Mouse (Mus musculus) small intestine, adult 2 months (tissue): ENCODE measurements around the gene Vapb. TPM values are rescaled to one million over a fixed set of nuclear protein-coding genes. Genes with fewer than 3 reads are reported as not detected.

Experiments
- H3K27ac ChIP-seq: fragments of 200-500 bp; 2 replicates; pipeline ENCODE4 v1.5.1; 2012; ENCODE audit warnings: low read depth, low read length, control low read depth, inconsistent platforms; ENCODE audit not compliant: insufficient read depth
- H3K27me3 ChIP-seq: fragments of 200-500 bp; 2 replicates; pipeline ENCODE4 v1.6.1; 2012; ENCODE audit warnings: mild to moderate bottlenecking, moderate library complexity, low read length, inconsistent platforms; ENCODE audit not compliant: control insufficient read depth, insufficient read depth
- H3K36me3 ChIP-seq: fragments of 200-500 bp; 2 replicates; pipeline ENCODE4 v1.6.1; 2012; ENCODE audit warnings: mild to moderate bottlenecking, low read length, control low read depth, inconsistent platforms; ENCODE audit not compliant: control insufficient read depth, insufficient read depth
- H3K4me1 ChIP-seq: fragments of 200-500 bp; 2 replicates; pipeline ENCODE4 v1.6.1; 2012; ENCODE audit warnings: low read length, inconsistent platforms, mixed read lengths; ENCODE audit not compliant: control insufficient read depth, insufficient read depth, insufficient read length
- H3K4me3 ChIP-seq: fragments of 200-500 bp; 2 replicates; pipeline ENCODE4 v1.5.1; 2012; ENCODE audit warnings: low read depth, mild to moderate bottlenecking, control low read depth, inconsistent platforms, low read length, moderate library complexity
- CTCF ChIP-seq: fragments of 200-500 bp; IDR thresholded peaks from 2 replicates; pipeline ENCODE4 v1.5.1; 2012; ENCODE audit warnings: low read depth, mild to moderate bottlenecking, control low read depth, inconsistent platforms, low read length, moderate library complexity, mixed read lengths; ENCODE audit not compliant: insufficient replicate concordance, insufficient read length; ENCODE audit errors: extremely low read depth
- POLR2A ChIP-seq: fragments of 200-500 bp; IDR thresholded peaks from 2 replicates; pipeline ENCODE4 v1.6.1; 2012; ENCODE audit warnings: low read depth, mild to moderate bottlenecking, control low read depth, inconsistent platforms, low read length, moderate library complexity
- WGBS: fragments of 180-500 bp; shearing (Covaris S2); methylation state at CpG from one replicate; pipeline ENCODE4 v1.1.7; 2018; 5-methylcytosine and 5-hydroxymethylcytosine counted together
- polyA plus RNA-seq: library from polyadenylated mRNA; depleted of rRNA; stranded (reverse); fragments of >200 nt; gene quantifications from 2 replicates; pipeline ENCODE4 v1.2.3, GENCODE M21; 2012

Gene Vapb
- polyA plus RNA-seq, 1 experiment: 10.8 TPM

DNA sequence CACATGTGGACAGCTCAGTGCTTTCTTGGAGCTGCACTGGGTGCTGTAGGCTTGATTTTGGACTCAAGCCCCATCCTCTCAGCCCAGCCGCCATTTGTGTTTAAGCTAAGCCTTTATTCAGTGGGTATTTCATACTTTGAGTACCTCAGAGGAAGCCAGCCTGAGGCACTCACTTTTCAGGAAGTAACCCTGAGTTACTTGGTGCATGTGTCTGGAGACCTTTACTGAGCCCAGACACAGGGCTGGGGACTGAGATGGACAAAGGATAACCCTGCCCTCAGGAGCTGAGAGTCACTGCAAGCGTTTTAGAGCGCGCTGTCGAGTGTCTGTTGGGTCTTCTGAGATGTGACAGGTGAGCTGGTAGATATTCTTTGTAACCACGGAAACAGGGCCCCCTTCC is 23.3 kb downstream of the Vapb start:
- TF ChIP-seq CTCF: no peak
- no peak for TF ChIP-seq POLR2A
- Histone ChIP-seq H3K27me3 (no peaks in the 10 kb centered on the region), H3K27ac (no peak overlapping the region), H3K4me3 (no peak overlapping the region), H3K36me3 (peaks cover 11% of the 10 kb centered on the region), H3K4me1 (no peaks in the 10 kb centered on the region)
- 83% methylated on average over 6 of the region's 6 CpGs for WGBS

DNA sequence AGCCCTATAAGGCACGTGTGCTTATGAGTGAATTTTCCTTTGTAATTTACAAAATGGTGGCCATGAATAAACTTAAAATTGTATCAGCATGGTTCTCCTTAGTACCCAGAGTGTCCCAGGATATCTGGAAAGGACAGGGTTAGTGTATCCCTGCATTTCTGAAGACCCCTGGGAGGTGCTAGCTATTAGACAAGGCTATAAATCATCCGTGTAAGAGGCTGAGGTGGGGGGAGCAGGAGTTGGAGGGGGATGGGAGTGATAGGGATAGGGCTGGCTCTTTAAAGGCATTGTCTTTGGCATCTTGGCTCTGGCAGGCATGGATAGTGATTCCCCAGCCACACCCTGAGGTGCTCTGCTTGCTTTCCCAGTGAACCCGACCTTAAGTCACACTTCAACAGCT is 27.3 kb downstream of the Vapb start:
- no peak overlapping the region for H3K4me3 ChIP-seq
- WGBS: 60% methylated on average over 3 of the region's 3 CpGs
- H3K4me1 ChIP-seq: no peaks in the 10 kb centered on the region
- TF ChIP-seq CTCF: no peak
- no peak for TF ChIP-seq POLR2A
- H3K36me3 ChIP-seq: peaks cover 17% of the 10 kb centered on the region
- no peaks in the 10 kb centered on the region for H3K27me3 ChIP-seq
- H3K27ac ChIP-seq: no peak overlapping the region

DNA sequence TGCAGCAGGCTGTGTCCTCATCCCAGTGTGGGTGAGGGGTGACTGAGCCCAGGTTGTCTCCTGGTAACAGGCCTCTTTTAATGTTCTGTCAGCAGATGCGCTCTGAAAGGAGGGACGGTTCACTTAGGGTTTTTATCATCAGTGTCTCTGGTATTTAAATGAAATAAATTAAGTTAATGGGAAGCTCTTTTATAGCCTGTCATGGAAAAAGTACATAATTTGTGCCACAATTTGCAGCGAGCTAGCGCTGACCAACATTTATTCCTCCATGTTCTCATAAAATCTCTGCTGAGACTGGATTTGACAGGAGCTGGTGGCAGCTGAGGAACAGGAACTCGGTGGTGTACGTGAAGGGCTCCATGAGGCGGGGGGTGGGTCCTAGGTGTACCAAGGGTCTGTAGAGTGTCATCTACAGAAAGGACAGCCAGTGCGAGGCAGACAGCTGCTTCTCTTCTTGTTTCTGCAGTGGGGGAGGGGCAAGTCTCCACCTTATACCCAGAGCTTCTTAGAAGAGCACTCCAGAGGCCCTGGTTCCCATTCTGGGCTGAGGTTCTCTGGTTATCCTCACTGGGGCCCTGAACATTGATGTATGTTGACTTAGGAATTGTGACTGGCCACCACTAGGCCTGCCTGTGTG is 30.8 kb downstream of the Vapb start:
- WGBS: 83% methylated on average over 8 of the region's 8 CpGs
- Histone ChIP-seq H3K4me3 (no peak overlapping the region), H3K27me3 (no peaks in the 10 kb centered on the region), H3K36me3 (peaks cover 18% of the 10 kb centered on the region), H3K27ac (no peak overlapping the region), H3K4me1 (no peaks in the 10 kb centered on the region)
- TF ChIP-seq CTCF: no peak
- TF ChIP-seq POLR2A: no peak

DNA sequence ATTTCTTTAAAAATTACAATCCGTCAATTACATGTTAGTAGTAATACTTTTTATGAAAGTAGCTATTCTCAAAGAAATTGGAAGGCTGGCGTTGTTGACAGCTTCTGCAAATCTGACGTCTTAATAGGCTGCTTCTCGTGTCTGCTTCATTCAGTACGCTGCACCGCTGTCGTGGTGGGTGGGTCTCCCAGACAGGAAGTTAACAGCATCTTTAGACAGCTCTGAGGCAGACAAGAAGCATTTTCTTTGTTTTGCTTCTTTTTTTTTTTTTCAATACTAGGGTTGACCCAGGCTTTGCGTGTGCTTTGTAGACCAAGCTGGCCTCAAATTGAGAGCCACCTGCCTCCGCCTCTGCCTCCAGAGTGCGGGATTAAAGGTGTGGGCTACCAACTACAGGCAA is 31.9 kb downstream of the Vapb start:
- H3K27ac ChIP-seq: no peak overlapping the region

DNA sequence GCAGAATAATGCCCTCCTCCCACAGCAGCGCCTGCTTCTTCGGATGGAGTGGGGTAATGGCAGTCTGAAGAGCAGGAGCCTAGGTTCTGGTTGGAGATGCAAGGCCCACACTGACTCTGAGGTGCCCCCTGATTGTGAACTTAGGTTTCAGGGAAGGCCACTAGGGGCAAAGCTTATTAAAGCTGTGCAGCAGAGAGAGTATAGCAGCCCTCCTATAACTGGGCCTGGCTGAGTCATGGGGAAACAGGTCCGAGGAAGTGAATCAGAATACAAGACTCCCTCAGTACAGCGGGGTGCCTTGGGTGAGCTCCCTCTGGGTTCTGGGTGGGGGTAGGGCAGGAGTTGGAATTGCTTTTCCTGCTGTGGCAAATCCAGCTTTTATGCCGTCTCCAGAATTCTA is 33.3 kb downstream of the Vapb start:
- TF ChIP-seq CTCF: no peak
- no peak for TF ChIP-seq POLR2A
- WGBS: 70% methylated on average over 5 of the region's 5 CpGs
- no peaks in the 10 kb centered on the region for H3K27me3 ChIP-seq
- peaks cover 21% of the 10 kb centered on the region for H3K36me3 ChIP-seq
- H3K4me1 ChIP-seq: no peaks in the 10 kb centered on the region
- H3K4me3 ChIP-seq: no peak overlapping the region
- no peak overlapping the region for H3K27ac ChIP-seq

More for the DNA sequence above, 31.9 kb downstream of the Vapb start:
- H3K27me3 ChIP-seq: no peaks in the 10 kb centered on the region
- H3K4me3 ChIP-seq: no peak overlapping the region
- TF ChIP-seq POLR2A (no peak), CTCF (no peak)
- 76% methylated on average over 10 of the region's 10 CpGs for WGBS
- peaks cover 21% of the 10 kb centered on the region for H3K36me3 ChIP-seq
- no peaks in the 10 kb centered on the region for H3K4me1 ChIP-seq

GRCm38 (mm10) chr2:173771706-173772105 is 34.4 kb downstream of the Vapb start:
- 58% methylated on average over 8 of the region's 8 CpGs for WGBS
- Histone ChIP-seq H3K36me3 (peaks cover 24% of the 10 kb centered on the region), H3K27ac (no peak overlapping the region), H3K27me3 (no peaks in the 10 kb centered on the region), H3K4me3 (no peak overlapping the region), H3K4me1 (no peaks in the 10 kb centered on the region)
- TF ChIP-seq POLR2A (no peak), CTCF (no peak)

- WGBS: 92% methylated on average over 3 of the region's 3 CpGs
- H3K4me1 ChIP-seq: no peaks in the 10 kb centered on the region
- H3K27ac ChIP-seq: no peak overlapping the region
- H3K36me3 ChIP-seq: peaks cover 49% of the 10 kb centered on the region
- no peak overlapping the region for H3K4me3 ChIP-seq
- no peak for TF ChIP-seq POLR2A
- TF ChIP-seq CTCF: no peak
- H3K27me3 ChIP-seq: no peaks in the 10 kb centered on the region
Measured at GRCm38 (mm10) chr2:173775556-173775955, 38.2 kb downstream of the Vapb start.

DNA sequence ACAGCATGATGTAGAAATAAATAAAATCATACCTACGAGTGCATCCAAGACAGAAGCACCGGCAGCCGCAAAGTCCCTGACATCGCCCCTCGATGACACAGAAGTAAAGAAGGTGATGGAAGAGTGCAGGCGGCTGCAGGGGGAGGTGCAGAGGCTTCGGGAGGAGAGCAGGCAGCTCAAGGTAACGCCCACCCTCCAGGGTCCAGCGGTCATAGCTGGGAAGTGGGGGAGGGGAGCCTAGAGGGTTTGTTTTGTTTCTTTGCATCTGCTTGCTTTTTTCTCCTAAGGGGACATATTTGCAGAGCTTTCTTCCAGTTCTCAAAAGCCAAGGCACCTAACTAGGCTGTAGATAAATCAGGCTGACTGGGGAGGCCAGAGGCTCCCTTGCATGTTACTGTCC is 38.8 kb downstream of the Vapb start:
- no peak overlapping the region for H3K4me3 ChIP-seq
- TF ChIP-seq POLR2A (no peak), CTCF (no peak)
- WGBS: 75% methylated on average over 9 of the region's 9 CpGs
- H3K36me3 ChIP-seq: peaks cover 49% of the 10 kb centered on the region
- no peaks in the 10 kb centered on the region for H3K27me3 ChIP-seq
- H3K4me1 ChIP-seq: no peaks in the 10 kb centered on the region
- H3K27ac ChIP-seq: no peak overlapping the region
